Mouse (Mus musculus): ENCODE results near the gene Lenep.
"Not testable (repeated sequence)": the region's sequence is repeated elsewhere in the genome, so short reads cannot be mapped to it uniquely, and the experiment has no call there.

Lenep gene

DNA sequence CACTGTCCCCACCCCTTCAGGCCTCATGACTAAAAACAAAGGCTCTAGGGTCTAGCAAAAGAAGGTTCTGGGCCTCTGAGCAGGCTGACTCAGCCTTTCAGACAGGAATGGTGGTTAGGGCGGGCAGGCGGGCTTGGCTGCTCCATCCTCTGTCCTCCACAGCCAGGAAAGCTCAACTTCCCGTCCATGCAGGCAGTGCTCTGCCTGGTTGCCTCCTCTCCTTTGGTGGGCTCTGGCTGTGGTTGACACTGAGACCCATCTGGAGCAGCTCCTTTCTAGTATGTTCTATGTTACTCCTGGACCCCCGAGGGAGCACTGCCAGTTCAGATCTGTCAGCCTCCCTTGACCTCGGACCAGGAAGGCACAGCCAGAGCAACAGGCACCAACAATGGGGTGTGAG, at the start of gene Lenep:
Gene Lenep (minus strand): TSS at position 101 of the 400 bp plus-strand sequence.
- no peak for DNase-seq (ENCODE audit: low spot score in 2 of 2)

DNA sequence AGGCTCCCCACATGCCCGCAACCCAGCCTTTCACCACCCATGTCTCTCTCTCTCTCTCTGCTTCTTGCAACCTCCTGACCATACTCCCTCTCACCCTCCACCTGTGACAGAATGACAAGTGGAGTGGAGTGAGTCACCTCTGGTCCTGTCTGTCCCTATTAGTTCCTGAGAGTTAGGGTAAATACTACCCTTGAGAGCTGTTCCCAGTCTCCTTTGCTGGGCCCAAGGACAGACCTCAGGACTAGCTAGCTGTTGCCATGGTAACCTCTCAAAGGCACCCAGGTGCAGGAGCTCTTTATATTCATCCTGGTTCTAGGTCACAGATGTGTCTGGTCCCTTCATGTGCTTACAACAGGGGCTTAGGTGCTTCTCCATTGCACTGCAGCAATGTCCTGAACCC, 49.3 kb upstream of the Lenep start:
- no peak for DNase-seq (ENCODE audit: low spot score in 2 of 2)

DNA sequence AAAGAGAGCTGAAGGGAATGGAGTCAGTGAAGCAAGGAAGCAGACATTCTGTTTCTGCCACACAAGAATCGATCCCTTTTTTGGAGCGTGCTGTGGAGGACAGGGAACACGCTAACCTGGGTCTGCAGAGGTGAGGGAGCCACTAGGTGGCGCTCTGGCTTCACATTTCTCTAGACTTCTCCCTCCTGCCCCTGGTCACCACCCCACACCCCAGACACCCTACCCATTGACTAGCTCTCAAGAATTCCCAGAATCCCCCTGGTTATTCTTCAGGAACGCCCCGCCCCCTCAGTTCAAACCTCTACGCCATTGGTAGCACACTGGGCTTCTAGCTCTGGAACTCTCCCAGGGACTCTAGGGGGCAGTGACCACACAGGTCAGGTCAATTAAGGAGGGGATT, 46.9 kb upstream of the Lenep start:
- DNase-seq (ENCODE audit: low spot score in 2 of 2), result peak in 1 of 2 experiments; percentile 63

DNA sequence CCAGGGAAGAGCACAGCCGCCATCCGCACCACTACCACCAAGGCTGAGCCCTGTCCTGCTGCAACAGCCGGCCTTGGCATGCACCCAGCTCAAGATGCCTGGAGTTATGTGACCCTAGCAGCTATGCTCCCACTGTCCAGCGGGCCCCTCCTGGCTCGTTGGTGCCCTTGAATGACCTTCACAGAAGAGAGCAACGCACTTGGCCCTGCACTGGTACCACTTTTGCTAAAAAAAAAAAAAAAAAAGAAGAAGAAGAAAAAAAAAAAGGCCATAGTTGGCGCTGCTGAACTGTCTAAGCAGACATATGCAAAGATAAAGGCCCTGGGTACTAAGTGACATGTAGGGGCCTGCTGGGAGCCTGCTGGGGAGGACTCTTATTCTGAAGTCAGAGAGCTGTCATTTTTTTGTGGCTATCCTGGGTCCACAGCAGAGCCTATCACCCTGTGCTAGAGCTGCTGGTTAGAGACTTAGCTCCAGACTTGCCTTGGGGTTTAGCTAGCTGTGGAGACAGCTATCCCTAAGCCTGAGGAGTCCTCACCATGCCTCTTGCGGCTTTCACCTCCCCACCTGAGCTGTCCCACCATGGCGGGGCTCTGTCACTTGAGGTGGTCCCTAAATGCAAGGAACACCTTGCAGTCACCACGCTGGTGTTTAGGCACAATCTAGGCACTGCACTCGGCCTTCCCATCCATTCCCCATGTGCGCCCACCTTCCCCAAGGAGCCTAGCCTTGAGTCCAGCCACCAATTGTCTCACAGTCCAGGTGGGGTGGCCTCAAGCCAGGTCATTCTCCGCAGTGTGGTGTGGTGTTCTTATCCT, 46.3 kb upstream of the Lenep start:
- no peak for DNase-seq (ENCODE audit: low spot score in 2 of 2)

DNA sequence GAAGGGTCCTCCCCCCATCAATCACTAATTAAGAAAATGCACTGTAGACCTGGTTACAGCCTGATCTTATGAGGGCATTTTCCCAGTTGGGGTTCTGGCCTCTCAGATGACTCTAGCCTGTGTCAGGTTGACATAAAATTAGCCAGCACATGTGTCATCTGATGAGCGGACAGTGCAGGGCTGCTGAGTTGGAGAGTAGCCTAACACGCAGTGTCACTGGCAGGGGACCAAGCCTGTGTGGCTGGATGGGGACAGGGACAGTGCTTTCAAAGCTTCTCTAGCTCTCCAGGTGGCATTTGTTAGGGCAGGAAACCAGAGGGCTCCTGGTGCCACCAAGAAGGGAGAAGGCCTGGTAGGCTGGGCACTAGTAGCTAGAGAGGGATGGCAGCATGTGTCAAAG, 38.1 kb upstream of the Lenep start:
- DNase-seq (ENCODE audit: low spot score in 2 of 2), result no peak

DNA sequence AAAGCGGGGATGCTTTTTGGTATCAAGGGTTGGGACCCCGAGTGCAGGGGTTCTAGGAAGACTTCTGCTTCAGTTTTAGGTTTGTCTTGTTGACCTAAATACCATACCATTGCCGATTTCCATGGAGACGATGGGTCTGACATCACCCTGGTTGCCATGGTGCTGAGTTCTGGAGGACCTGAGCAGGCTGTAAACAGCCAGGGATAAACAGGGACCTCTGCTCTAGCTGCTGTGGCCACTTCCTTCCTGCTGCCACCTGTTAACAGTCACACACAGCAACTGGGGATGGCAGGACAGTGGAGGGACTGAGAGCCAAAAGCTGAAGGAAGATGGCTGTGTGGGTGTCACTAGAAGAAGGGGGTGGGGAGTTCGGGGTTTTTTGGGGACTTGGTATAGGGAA, 34.7 kb upstream of the Lenep start:
- no peak for DNase-seq (ENCODE audit: low spot score in 2 of 2)

DNA sequence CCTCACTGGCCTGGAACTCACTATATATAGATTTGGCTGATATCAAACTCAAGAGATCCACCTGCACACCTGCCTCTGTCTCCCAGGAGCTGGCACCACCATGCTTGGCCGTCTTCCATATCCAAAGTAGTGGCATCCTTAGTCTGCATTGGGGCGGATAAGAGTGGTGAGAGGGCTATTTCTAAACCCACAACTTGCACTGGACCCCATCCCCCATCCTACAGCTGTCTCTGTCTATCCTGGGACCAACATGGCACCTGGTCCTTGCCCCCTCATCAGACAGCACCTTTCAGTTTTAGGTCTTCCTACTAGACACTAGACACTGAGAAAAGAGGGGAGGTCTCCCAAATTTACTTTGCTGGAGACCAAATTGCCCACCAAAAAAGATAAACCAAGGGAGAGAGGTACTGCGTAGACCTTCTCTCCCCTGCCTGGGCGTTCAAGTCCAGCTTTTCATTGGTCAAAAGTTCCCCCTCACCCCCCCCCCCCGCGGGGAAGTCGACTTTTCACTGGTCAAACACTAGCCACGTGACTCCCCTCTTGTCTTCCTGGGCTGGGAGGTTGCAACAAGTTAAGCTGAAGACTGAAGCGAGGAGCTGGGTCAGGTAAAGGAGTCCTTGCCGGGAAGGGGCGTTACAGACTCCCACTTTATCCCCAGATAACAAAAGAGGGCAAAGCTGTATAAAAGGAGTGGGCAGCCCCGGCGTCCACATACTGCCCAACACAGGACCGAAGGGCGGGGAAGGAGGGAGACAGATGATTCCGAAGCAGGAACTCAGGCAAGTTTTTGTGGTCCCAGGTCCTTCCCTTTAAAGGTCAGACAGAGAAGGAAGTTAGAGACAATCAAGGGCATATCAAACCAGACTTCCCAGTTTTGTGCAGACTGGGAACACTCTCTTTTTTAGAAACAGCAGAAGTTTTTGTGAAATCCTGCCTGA, 33.9 kb upstream of the Lenep start, which contains the start of gene Pbxip1:
Gene Pbxip1 (plus strand): TSS at position 531 of the 938 bp plus-strand sequence.
- DNase-seq (ENCODE audit: low spot score in 2 of 2), result peak; percentile 70 to 81

DNA sequence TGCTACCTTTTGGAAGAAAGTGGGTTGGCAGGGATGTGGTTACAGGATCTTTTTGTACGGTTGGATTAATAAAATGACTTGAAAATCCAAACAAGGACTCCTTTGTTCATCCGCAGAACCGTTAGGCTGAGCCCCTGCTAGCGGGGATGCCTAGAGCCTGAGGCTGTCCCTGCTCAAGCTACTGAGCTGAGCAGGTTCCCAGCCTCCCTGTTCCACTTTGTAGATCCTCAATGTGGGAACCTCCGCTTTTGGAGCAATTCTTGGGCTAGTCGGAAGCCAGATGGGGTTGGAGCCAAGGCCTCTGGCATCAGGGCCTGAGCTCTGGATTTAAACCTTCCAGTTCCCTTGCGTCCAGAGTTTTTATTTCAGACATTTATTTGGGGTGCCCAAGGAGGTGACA, 32.4 kb upstream of the Lenep start:
- DNase-seq (ENCODE audit: low spot score in 2 of 2), result no peak

DNA sequence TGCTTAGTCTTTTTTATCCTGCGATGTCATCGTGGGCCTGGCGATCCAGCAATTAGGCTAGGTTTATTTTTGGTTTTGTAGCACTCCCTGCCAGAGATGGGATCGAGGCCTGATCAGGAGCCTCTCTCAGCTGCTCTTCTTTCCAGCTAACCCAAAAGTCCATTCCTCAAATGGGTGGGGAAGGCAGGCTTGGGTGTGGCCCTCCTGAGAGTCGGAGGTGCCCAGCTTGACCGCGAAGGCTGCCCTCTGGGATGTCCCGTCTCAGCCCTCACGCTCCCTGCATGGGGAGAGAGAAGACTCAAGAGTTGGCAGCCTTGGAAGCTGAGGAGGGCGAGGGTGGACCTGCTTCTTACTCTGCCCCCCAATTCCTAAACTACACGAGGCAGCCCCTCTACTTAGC, 31.9 kb upstream of the Lenep start:
- no peak for DNase-seq (ENCODE audit: low spot score in 2 of 2)

DNA sequence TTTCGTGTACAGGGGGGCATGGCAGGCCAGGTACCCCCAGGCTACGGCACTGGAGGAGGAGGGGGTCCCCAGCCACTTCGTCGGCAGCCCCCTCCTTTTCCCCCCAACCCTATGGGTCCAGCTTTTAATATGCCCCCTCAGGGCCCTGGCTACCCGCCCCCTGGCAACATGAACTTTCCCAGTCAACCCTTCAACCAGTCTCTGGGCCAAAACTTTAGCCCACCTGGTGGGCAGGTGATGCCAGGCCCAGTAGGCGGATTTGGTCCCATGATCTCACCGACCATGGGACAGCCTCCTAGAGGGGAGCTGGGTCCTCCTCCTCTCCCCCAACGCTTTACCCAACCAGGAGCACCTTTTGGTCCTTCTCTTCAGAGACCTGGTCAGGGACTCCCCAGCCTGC, 30.0 kb upstream of the Lenep start:
- DNase-seq (ENCODE audit: low spot score in 2 of 2), result no peak

DNA sequence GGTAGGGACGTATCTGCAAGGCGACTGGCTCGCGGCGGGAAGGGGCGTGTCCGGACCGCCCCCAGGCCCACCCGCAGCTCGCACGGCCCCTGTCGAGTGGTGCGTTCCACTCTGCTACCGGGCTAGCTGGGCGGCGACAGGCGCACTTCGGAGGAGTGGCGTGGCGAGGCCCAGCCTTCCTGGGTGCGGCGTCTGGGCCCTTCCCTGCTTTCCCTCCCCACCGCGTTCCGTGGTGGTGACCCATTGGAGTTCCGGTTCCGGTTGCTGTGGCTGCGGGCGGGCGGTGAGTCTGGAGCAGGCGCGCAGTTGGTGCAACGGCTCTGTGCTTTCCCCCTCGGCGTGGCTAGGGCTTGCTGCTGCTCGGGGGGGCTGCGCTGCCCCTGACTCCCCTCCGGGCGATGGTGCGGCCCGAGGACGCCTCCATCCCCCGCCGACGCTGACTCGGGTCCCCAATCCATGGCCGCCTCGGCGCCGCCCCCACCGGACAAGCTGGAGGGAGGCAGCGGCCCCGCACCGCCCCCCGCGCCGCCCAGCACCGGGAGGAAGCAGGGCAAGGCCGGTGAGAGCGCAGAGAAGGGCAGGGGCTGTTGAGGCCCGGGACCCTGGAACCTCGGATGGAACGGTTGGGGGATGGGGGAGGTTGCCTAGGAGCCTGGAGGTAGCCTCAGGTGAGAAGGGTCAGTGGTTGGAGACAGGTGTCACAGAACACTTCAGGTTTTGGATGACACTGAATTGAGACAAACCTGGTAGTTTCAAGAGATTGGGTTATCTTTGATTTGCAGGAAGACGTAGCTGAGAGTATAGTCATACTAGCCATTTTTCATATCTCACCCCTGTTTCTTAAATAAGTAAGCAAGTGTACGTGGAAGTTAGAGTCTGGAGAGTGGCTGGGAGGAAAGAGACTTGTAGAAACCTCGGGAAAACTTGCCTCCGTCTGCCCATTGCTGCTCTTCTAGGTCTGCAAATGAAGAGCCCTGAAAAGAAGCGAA, 27.9 kb upstream of the Lenep start, which contains the start of gene Pygo2:
Gene Pygo2 (plus strand): TSS at position 44 of the 989 bp plus-strand sequence.
- peak; percentile 97 to 98 for DNase-seq (ENCODE audit: low spot score in 2 of 2)

DNA sequence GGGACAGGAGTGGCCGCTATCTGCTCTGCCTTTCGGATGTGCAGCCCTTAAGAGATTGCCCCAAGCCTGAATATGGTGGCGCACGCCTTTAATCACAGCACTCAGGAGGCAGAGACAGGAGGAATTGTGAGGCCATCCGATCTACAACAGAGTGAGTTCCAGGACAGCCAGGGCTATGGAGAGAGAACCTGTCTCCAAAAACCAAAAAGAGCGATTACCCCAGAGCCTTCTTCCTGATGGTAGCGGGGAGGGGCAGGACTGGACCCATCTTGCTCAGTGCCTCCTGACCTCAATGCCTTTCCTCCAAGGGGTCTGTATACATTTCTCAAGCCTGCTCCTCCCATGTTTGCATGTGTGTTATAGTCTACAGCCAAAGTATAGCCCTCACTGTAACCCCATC, 26.4 kb upstream of the Lenep start:
- not testable (repeated sequence) for DNase-seq (ENCODE audit: low spot score in 2 of 2)

DNA sequence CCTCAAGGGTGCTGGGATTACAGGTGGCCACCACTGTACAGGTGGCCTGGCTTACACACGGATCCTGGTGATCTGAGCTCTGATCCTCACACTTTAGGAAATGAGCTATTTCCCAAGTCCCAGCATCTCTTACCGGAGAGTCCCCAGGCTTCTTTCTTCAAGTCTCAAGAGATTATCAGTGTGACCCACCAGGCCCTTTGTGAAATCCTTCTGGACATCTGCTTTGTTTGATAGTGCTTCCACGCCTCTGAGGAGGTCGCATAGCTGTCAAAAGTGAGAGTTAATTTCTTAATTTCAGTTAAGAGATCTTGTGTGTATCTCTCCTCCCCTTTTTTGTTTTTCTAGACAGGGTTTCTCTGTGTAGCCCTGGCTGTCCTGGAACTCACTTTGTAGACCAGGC, 23.3 kb upstream of the Lenep start:
- no peak for DNase-seq (ENCODE audit: low spot score in 2 of 2)

DNA sequence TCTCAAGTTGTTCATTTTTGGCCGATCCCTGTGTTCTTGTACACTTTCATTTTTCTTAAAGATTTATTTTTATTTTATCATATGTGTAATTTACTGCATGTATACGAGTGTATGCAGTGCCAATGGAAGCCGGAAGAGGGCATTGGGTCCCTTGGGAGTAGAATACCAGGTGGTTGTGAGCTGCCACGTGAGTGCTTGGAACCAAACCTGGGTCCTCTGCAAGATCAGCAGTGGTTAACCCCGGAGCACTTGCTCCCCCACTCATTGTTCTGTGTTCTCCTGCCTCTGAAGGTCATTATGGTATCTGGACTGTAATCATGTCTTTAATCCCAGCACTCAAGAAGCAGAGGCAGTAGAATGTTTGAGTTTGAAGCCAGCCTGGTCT, 22.5 kb upstream of the Lenep start:
- no peak for DNase-seq (ENCODE audit: low spot score in 2 of 2)

DNA sequence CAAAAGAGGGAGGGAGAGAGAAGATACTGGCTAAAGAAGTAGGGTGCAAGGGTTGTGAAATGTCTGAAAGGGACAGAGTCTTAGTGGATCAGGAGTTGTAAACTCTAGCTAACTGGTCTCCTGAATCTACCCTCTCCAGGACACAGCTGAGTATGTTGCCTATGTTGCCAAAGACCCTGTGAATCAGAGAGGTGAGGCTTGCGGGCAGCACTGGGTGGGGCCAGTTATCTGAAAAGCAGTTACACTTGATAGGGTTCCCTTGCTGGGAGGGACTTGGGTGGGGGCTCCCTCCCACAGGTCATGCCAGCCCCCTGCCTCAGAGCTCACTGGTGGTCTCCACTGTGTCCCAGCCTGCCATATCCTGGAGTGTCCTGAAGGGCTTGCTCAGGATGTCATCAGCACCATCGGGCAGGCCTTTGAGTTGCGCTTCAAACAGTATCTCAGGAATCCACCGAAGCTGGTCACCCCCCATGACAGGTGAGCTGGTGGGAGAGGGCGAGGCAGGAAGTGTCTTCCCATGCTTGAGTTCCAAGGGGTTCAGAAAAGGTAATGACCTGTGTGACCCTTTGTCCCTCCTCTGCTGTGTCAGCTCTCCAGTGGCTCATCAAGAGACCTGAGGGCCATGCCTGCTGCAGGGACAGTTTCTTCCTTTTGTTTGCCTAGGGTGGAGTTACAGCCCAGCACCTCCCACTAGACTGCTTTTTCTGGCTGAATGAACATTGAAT, 22.0 kb upstream of the Lenep start:
- no peak for DNase-seq (ENCODE audit: low spot score in 2 of 2)

DNA sequence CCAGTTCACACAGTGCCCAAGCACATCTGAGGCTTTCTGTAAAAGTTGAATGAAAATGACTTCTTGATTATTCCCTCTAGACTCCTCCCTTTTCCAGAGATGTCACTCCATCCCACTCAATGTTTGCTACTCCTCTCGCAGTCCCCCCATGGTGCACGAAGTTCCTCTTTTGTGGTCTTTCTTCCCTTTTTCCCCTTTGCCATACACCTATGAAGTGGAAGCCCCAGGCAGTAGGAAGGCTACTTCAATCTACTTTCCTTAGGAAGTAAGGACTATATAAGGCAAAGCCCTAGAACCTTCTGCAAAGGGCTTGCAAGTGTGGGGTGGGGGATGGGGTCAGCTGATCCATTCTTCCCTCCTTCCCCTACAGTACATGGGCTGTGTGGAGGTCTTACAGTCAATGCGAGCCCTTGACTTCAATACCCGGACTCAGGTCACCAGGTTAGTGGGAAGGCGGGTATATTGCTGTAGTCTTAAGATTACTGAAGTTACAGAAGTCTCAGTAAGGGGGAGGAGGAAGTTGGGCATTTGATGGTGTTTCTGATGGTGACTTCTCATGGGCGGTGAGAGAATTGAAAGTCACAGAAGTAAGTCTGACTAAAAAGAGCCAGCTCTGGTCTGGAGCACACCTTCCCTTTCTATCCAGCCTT, 20.1 kb upstream of the Lenep start:
- no peak for DNase-seq (ENCODE audit: low spot score in 2 of 2)

DNA sequence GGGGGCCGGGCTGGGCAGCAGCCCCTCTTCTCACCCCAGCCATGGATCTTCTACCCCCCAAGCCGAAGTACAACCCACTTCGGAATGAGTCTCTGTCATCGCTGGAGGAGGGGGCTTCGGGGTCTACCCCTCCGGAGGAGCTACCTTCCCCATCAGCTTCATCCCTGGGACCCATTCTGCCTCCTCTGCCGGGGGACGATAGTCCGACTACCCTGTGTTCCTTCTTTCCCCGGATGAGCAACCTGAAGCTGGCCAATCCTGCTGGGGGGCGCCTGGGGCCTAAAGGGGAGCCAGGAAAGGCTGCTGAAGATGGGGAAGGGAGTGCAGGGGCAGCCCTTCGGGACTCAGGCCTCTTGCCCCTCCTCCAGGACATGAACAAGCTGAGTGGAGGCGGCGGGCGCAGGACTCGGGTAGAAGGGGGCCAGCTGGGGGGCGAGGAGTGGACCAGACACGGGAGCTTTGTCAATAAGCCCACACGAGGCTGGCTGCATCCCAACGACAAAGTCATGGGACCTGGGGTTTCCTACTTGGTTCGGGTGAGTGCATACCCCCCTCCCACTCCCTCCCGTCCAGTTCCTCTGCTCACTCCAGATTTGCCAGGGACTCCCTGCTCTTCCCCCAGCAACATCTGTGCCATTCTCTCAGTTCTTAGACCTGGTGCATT, 19.3 kb upstream of the Lenep start:
- DNase-seq (ENCODE audit: low spot score in 2 of 2), result peak in 1 of 2 experiments; percentile 29

DNA sequence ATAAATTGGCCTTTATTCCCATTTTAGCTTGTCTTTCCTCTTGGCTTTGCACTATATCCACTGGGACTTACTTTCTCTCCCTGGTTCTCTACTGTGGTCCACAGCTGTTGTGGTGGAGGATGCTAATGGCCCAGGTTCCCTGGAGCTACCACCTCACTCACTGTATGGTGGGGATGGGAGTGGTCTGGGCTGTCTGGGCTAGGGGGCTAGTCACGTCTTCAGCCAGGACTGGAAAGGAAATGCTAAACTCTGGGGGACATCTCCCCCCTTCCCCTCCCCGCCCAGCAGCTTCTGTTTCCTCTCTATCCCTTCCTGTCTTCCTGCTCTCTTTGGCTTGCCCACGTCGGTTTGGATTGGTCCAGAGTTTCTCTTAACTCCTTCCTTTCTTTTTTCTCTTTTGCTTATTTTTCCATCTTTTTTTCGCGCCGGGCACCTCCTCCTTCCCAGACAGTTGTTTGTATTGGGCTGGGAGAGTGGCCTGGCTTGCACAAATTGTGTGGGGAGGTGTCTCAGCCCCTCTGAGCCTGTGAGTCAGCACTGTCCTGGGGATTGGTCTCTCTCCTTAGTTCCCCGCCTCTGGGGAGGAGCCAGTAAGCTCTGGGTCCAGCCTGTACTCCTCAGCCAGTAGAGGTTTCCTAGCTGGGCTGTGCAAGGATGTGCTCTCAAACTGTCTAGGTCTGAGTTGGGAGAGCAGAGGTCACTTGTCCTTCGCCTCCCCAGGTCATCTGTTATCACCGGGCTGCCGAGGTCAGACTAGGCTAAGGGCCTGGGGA, 18.6 kb upstream of the Lenep start:
- DNase-seq (ENCODE audit: low spot score in 2 of 2), result peak; percentile 91 to 94

DNA sequence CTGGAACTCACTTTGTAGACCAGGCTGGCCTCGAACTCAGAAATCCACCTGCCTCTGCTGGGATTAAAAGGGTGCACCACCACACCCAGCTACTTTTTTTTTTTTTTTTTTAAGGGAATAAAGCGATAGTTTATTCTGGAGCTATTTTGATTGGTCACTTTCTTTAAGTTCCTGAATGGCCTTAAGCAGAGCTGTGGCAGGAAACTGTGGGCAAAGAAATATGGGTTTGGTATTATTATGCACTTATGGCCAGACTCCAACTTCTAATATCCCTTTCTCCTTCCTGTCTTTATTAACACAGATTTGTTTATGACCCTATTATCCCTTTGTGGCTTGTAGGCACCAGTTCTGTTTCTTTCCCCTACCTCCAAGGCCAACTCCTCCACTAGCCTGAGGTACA, 17.8 kb upstream of the Lenep start:
- no peak for DNase-seq (ENCODE audit: low spot score in 2 of 2)

All from heart, adult 9 months (tissue).